Mouse (Mus musculus) left cerebral cortex, postnatal 14 days (tissue): ENCODE data around the gene Kng2. TPM values are rescaled to one million over a fixed set of nuclear protein-coding genes. Genes with fewer than 3 reads are reported as not detected.
"Not testable (repeated sequence)": the region's sequence is repeated elsewhere in the genome, so short reads cannot be mapped to it uniquely, and the experiment has no call there.

Experiments used
- DNase-seq, 2 experiments: peaks; one replicate each; pipeline ENCODE4 v3.0.0; 2021 to 2022; ENCODE audit warnings: low spot score in 2 of 2, mixed read lengths in 1 of 2
- intact Hi-C: fragments of 180-260 bp; cut with DNase I; formaldehyde crosslinking; loops from one replicate; pipeline ENCODE4 v1.15.1; 2025
- total RNA-seq, 2 experiments: library from RNA; stranded (reverse); gene quantifications; 2 replicates each; pipeline ENCODE4 v1.2.3; 2021

The Kng2 gene
- total RNA-seq, 2 experiments from 2014 or later, result not detected

DNA sequence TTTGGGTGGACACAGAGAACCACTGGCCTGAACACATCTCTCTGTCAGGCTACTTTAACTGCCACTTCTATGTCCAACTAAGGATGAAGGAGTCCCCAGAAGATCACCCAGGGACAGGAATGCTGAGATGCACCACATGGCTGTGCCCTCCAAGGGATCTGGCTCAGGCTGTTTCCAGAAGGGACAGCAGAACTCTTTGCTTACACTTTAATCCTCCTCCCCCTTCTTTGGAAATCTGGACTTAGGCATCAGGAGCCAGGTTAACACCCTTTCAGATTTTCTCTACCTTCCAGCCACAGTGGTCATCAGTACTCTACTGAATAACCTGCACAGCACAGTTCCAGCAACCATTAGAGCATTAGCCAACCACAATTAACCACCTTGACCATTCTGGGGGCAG is 66.0 kb downstream of the Kng2 start:
- intact Hi-C loops, result no loop called here

GRCm38 (mm10) chr16:22962256-22962655 is 67.0 kb downstream of the Kng2 start:
- intact Hi-C loops, result no loop called here
- no peak for DNase-seq

More for the DNA sequence above, 66.0 kb downstream of the Kng2 start:
- DNase-seq, result no peak

DNA sequence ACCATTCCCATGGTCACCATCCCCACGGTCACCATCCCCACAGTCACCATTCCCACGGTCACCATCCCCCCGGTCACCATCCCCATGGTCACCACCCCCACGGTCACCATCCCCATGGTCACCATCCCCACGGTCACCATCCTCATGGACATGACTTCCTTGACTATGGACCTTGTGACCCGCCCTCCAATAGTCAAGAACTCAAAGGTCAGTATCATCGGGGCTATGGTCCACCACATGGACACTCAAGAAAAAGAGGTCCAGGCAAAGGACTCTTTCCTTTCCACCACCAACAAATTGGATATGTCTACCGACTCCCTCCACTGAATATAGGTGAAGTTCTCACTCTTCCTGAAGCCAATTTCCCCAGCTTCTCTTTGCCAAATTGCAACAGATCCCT is 68.2 kb downstream of the Kng2 start:
- DNase-seq, result no peak
- intact Hi-C loops, result no loop called here

DNA sequence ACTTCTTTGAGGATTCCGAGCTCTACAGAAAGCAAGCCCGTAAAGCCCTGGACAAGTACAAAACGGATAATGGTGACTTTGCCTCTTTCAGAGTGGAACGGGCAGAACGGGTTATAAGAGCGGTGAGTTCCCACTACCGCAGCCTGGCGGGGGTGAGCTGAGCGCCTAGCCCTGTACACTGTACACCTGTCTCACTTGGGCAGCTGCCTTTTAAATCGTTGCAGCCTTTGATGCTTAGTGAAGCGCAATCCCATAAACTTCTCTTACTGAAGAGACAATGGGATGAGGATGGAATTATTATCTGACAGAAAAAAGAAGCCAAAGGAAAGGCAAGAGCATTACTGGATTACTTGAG is 73.2 kb downstream of the Kng2 start:
- intact Hi-C loops, result no loop called here
- no peak for DNase-seq

DNA sequence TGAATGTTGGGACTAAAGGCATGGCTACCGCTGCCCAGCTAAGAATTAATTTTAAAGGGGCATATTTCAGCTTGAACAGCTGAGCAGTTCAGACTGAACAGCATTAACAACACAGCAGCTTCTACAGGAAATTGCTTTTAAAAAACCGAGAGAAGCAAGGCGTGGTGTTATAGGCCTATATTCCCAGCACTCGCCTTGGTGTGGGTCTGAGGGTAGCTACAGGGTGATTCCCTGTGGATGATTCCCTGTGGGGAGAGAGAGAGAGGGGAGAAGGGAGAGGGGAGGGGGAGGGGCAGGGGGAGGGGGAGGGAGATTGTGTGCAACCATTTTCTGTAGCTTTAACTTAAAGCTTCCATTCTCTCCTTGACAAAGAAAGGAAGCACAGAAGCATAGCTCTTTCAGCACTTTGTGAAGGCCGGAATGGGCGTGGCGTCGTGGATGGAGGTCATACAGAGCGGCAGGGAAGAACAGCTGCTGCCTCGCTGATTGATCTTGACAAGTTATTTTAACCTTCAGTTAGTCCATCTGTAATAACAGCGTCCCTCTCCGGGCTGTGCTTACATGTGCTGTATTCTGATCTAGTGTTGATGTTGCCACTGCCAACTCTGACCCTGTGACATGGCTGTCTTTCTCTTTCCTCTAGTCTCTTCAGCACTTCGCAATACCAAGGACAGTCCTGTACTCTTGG is 73.7 kb downstream of the Kng2 start:
- no peak for DNase-seq
- intact Hi-C loops, result no loop called here

DNA sequence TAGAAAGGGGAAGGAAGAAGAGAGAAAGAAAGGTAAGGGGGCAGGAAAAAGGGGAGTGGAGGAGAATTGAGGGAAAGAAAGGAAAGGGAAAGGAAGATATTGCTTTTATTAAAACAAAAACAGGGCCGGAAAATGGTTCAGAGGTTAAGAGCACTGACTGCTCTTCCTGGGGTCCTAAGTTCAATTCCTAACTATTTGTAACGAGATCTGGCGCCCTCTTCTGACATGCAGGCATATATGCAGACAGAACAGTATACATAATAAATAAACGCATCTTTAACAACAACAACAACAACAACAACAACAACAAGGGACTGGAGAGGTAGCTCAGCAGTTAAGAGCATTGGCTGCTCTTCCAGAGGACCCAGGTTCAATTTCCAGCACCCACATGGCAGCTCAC is 76.2 kb downstream of the Kng2 start:
- intact Hi-C loops, result loop anchor here (5.0 kb wide), 1 partner anchor 76 kb away; no protein-coding TSS in a partner anchor

DNA sequence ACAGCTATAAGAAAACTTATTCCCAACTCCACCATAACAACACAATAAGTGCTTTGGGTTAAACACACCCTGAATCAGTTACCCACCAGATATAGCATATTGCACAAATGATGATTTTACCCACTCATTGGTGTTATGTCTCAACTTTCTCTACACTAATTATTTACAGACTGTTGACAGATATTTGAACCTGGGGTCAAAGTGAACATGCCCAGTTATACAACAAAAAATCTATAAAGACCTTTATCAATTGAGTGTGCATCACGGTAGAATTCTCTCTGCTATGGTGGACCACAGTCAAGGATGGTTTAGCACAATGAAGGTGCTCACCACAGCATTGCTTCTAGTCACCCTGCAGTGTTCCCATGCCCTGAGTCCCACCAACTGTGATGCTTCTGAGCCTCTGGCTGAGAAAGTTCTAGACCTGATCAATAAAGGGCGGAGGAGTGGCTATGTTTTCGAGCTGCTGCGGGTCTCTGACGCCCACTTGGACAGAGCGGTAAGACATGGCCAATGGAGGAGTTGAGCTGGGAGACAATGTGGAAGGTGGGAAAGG is 78.4 kb downstream of the Kng2 start, which contains the start of gene Hrg:
Gene Hrg, plus strand, starts transcription at position 233 of the 556 bp plus-strand sequence.
- DNase-seq, result no peak
- intact Hi-C loops, result loop anchor here (5.0 kb wide), 1 partner anchor 74 kb away; no protein-coding TSS in a partner anchor

More for the DNA sequence above, 76.2 kb downstream of the Kng2 start:
- no peak for DNase-seq

DNA sequence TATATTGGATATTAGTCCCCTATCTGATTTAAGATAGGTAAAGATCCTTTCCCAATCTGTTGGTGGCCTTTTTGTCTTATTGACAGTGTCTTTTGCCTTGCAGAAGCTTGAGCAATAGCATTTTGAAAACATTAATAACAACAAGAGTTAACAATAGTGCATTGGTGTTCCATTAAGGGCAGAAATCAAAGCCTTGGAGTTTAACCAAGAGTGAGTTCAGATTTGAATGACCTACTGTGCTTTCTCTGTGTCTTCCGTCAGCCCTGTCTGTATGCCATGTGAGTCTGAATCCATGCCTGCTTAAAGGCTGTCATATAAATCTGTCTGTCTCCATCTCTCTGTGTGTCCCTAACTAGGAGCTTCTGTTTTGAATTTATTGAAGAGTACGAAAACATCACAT is 81.9 kb downstream of the Kng2 start:
- intact Hi-C loops, result no loop called here
- DNase-seq, result no peak

DNA sequence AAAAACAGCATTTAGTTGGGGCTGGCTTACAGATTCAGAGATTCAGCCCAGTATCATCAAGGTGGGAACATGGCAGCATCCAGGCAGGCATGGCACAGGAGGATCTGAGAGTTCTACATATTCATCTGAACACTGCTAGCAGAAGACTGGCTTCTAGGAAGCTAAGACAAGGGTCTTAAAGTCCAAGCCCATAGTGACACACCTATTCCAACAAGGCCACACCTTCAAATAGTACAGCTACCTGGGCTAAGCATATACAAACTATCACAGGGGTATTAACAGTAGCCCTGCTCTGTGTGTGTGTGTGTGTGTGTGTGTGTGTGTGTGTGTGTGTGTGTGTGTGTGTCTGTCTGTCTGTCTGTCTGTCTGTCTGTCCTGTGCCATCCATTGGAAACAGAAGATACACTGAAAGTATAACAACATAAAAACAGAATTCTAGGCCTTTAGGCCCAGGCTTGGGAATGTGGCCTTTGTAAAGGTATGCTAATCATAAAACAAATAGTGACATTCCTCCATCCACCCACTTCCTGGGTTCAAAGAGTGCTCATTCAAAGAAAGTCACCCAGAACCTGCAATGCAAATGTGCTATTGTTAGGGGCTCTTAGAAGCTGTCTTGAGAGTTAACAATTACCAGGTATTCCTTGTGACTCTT is 87.3 kb downstream of the Kng2 start:
- DNase-seq, intact Hi-C loops: not testable (repeated sequence)

DNA sequence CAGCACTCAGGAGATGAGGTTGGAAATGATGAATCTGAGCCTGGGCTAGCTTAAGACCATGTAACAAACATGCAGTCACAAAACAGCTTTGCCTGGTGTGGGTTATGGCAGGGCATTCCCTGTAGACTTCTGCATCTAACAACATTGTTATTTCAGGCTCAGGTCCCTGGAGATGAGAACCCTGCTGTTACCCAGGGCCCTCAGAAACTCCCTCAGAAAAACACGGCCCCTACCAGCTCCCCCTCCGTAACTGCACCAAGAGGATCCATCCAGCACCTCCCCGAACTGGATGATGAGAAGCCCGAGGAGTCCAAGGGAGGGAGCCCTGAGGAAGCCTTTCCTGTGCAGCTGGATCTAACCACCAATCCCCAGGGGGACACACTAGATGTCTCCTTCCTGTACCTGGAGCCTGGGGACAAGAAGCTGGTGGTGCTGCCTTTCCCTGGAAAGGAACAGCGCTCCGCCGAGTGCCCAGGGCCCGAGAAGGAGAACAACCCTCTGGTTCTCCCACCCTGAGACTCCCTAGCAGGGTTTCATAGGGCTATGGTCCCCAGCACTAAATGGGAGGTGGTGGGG is 90.1 kb downstream of the Kng2 start:
- intact Hi-C loops, result no loop called here
- no peak for DNase-seq

GRCm38 (mm10) chr16:22938541-22938940 is 90.7 kb downstream of the Kng2 start:
- intact Hi-C loops, result no loop called here
- DNase-seq, result no peak

DNA sequence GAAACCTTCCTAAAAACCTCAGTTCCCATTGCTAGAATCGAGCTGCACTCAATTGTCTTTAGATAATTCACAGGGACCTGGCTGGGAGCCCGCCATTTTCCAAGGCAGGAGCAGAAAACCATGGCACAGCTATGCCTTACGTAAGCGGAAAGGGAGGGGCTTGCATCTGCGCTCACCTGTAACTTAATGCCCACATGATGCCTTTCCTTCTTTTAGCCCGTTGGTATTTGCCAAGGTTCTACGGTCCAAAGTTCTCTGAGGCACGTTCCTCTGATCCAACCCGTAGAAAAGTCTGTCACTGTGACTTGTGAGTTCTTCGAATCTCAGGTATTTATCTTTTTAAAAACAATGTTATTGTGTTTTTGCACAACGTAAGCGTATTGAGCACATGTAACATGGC is 91.7 kb downstream of the Kng2 start:
- no peak for DNase-seq
- intact Hi-C loops, result no loop called here

Other genes starting within 250 kb of the Kng2 start
- not detected for gene Crygs, start 217.9 kb downstream of the Kng2 start, total RNA-seq
- gene Tbccd1, start 171.8 kb downstream of the Kng2 start, total RNA-seq, result 10 to 100 TPM; 12.1 to 15.4 TPM
- gene Dnajb11, start 171.6 kb downstream of the Kng2 start, total RNA-seq, result 10 to 100 TPM; 69.0 to 70.0 TPM
- gene Ahsg, start 138.2 kb downstream of the Kng2 start, total RNA-seq, result not detected
- not detected for gene Fetub, start 111.1 kb downstream of the Kng2 start, total RNA-seq
- not detected for gene Hrg, start 78.4 kb downstream of the Kng2 start, total RNA-seq
- not detected for gene Kng1, start 28.4 kb upstream of the Kng2 start, total RNA-seq
- gene Eif4a2, start 78.0 kb upstream of the Kng2 start, total RNA-seq, result 100 to 1,000 TPM; 759 to 792 TPM
- gene Rfc4, start 98.3 kb upstream of the Kng2 start, total RNA-seq, result 1 to 10 TPM; 3.8 to 6.0 TPM
- not detected for gene Adipoq, start 117.1 kb upstream of the Kng2 start, total RNA-seq
- gene St6gal1, start 195.3 kb upstream of the Kng2 start, total RNA-seq, result 10 to 100 TPM; 10.5 to 13.0 TPM